Mouse (Mus musculus) liver, adult 2 months (tissue): Measurements from ENCODE around the gene Hist1h4a. TPM values are rescaled to one million over a fixed set of nuclear protein-coding genes. Genes with fewer than 3 reads are reported as not detected.
"Not testable (repeated sequence)": the region's sequence is repeated elsewhere in the genome, so short reads cannot be mapped to it uniquely, and the experiment has no call there.

ENCODE experiments used
- DNase-seq: peaks from one replicate; pipeline ENCODE4 v3.0.0-alpha.2; 2011; ENCODE audit warnings: low read depth, low spot score; ENCODE audit errors: extremely low read depth
- H3K27ac ChIP-seq: fragments of 200-500 bp; replicated peaks from 2 replicates; pipeline ENCODE4 v1.5.1; 2012; ENCODE audit warnings: low read depth, mild to moderate bottlenecking, control low read depth, inconsistent platforms, low read length; ENCODE audit not compliant: insufficient read depth
- H3K27me3 ChIP-seq: fragments of 200-500 bp; 2 replicates; pipeline ENCODE4 v1.6.1; 2012; ENCODE audit warnings: mild to moderate bottlenecking, moderate library complexity, low read length, inconsistent platforms; ENCODE audit not compliant: control insufficient read depth, insufficient read depth
- H3K36me3 ChIP-seq: fragments of 200-500 bp; 2 replicates; pipeline ENCODE4 v1.6.1; 2012; ENCODE audit warnings: low read length, inconsistent platforms; ENCODE audit not compliant: control insufficient read depth, insufficient read depth
- H3K4me1 ChIP-seq: fragments of 200-500 bp; 2 replicates; pipeline ENCODE4 v1.6.1; 2011; ENCODE audit warnings: low read length; ENCODE audit not compliant: control insufficient read depth, insufficient read depth
- H3K4me3 ChIP-seq: fragments of 200-500 bp; 2 replicates; pipeline ENCODE4 v1.5.1; 2011; ENCODE audit warnings: low read depth, mild to moderate bottlenecking, control low read depth, low read length, moderate library complexity; ENCODE audit not compliant: insufficient read depth
- H3K79me2 ChIP-seq: fragments of 200-500 bp; 2 replicates; pipeline ENCODE4 v1.6.1; 2012; ENCODE audit warnings: inconsistent platforms, mild to moderate bottlenecking, low read length, moderate library complexity; ENCODE audit not compliant: control insufficient read depth, insufficient read depth
- H3K9ac ChIP-seq: fragments of 200-500 bp; 2 replicates; pipeline ENCODE4 v1.6.1; 2012; ENCODE audit warnings: low read depth, mild to moderate bottlenecking, control low read depth, inconsistent platforms, low read length
- CTCF ChIP-seq: fragments of 200-500 bp; IDR thresholded peaks from 2 replicates; pipeline ENCODE4 v1.5.1; 2011; ENCODE audit warnings: low read depth, low read length, control low read depth
- POLR2A ChIP-seq: fragments of 200-500 bp; IDR thresholded peaks from 2 replicates; pipeline ENCODE4 v1.6.1; 2011; ENCODE audit warnings: low read length, control low read depth; ENCODE audit not compliant: insufficient read depth; ENCODE audit errors: extremely low read depth
- WGBS: fragments of 180-500 bp; shearing (Covaris S2); methylation state at CpG from one replicate; pipeline ENCODE4 v1.1.7; 2018; 5-methylcytosine and 5-hydroxymethylcytosine counted together
- polyA plus RNA-seq: library from polyadenylated mRNA; depleted of rRNA; stranded (reverse); fragments of >200 nt; gene quantifications from 2 replicates; pipeline ENCODE4 v1.2.3, GENCODE M21; 2012
- total RNA-seq: library from RNA; depleted of rRNA; stranded (reverse); fragments of >200 nt; gene quantifications from 2 replicates; pipeline ENCODE4 v1.2.3, GENCODE M21; 2014

Gene Hist1h4a
- total and polyA plus RNA-seq, 2 experiments, result 21.0 TPM; not detected in 1

DNA sequence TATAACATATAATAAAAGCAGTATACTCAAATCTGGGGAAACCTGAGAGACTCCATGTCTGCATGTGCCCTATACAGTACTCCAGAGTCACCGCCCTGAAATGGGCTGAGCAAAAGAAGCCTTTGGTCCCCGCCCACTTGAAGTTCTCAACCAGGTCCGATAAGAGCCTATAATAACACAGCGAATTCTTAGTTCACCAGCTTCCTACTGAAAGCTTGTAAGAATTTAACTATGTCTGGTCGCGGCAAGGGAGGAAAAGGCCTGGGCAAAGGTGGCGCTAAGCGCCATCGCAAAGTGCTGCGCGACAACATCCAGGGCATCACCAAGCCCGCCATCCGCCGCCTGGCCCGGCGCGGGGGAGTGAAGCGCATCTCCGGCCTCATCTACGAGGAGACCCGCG is 4.2 kb downstream of the Hist1h4a start, which contains the start of gene Hist1h4b:
Gene Hist1h4b (plus strand): TSS at position 224 of the 400 bp plus-strand sequence.
- peak; percentile 95 for DNase-seq
- peaks cover 11% of the 10 kb centered on the region; the same call in 1 of the 2 replicates for H3K4me1 ChIP-seq
- H3K79me2 ChIP-seq, result no peaks in the 10 kb centered on the region
- no peaks in the 10 kb centered on the region for H3K36me3 ChIP-seq
- WGBS, result under 1% methylated on average over 20 of the region's 22 CpGs
- H3K27me3 ChIP-seq, result no peaks in the 10 kb centered on the region
- TF ChIP-seq POLR2A (peak; percentile 95), CTCF (no peak)
- peak within 1 kb of the TSS; percentile 28; the same call in 1 of the 2 replicates for H3K27ac ChIP-seq
- peak within 1 kb of the TSS; percentile 3; the same call in 1 of the 2 replicates for H3K9ac ChIP-seq
- peak within 1 kb of the TSS; percentile 34; the same call in 1 of the 2 replicates for H3K4me3 ChIP-seq

- peaks cover 4% of the 10 kb centered on the region for H3K4me1 ChIP-seq
- TF ChIP-seq POLR2A, result no peak
- no peak for TF ChIP-seq CTCF
- no peak for DNase-seq
- no peak overlapping the region for H3K4me3 ChIP-seq
- no peaks in the 10 kb centered on the region for H3K27me3 ChIP-seq
- H3K79me2 ChIP-seq, result no peaks in the 10 kb centered on the region
- H3K27ac ChIP-seq, result no peak overlapping the region
- no peak overlapping the region for H3K9ac ChIP-seq
- no peaks in the 10 kb centered on the region for H3K36me3 ChIP-seq
These were observed 6.0 kb downstream of the Hist1h4a start for GRCm38 (mm10) chr13:23755000-23755399.

- H3K9ac ChIP-seq, result no peak overlapping the region
- peaks cover 4% of the 10 kb centered on the region for H3K4me1 ChIP-seq
- no peaks in the 10 kb centered on the region for H3K36me3 ChIP-seq
- no peak overlapping the region for H3K4me3 ChIP-seq
- H3K79me2 ChIP-seq, result no peaks in the 10 kb centered on the region
- no peak overlapping the region for H3K27ac ChIP-seq
- 66% methylated on average over 4 of the region's 4 CpGs for WGBS
- H3K27me3 ChIP-seq, result no peaks in the 10 kb centered on the region
- TF ChIP-seq CTCF, result no peak
- no peak for TF ChIP-seq POLR2A
- no peak for DNase-seq
These were observed 7.5 kb downstream of the Hist1h4a start for GRCm38 (mm10) chr13:23753314-23754078.

- H3K4me3 ChIP-seq, result no peak overlapping the region
- no peak overlapping the region for H3K9ac ChIP-seq
These were observed 8.3 kb downstream of the Hist1h4a start for GRCm38 (mm10) chr13:23752742-23753172.

DNA sequence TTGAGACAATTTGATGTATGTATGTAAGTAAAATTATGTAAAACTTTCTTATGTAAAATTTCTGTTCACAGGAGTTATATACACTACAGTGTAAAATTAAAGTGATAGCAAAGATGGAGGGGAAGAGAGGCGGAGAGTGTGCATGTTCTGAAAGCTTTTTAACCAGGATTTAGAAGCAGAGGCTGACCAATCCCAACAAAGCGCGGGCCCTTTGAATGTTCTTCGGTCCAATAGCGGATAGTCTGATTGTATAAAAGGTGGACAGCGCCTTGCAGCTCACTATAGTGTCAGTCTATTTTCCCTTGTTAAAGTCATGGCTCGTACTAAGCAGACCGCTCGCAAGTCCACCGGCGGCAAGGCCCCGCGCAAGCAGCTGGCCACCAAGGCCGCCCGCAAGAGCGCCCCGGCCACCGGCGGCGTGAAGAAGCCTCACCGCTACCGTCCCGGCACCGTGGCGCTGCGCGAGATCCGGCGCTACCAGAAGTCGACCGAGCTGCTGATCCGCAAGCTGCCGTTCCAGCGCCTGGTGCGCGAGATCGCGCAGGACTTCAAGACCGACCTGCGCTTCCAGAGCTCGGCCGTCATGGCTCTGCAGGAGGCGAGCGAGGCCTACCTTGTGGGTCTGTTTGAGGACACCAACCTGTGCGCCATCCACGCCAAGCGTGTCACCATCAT is 8.8 kb downstream of the Hist1h4a start, which contains the start of gene Hist1h3b:
Gene Hist1h3b (plus strand): TSS at position 201 of the 675 bp plus-strand sequence.
- not testable (repeated sequence) for H3K27me3 ChIP-seq, H3K36me3 ChIP-seq, H3K79me2 ChIP-seq, H3K4me1 ChIP-seq
- Histone ChIP-seq H3K9ac (peak within 1 kb of the TSS; percentile 77), H3K27ac (peak within 1 kb of the TSS; percentile 96), H3K4me3 (peak within 1 kb of the TSS; percentile 67; the same call in 1 of the 2 replicates)
- DNase-seq, result peak; percentile 86
- WGBS, result 3% methylated on average over 20 of the region's 47 CpGs

More at GRCm38 (mm10) chr13:23752742-23753172, 8.3 kb downstream of the Hist1h4a start:
- Histone ChIP-seq H3K4me1 (peaks cover 4% of the 10 kb centered on the region), H3K36me3 (no peaks in the 10 kb centered on the region), H3K27ac (no peak overlapping the region), H3K27me3 (no peaks in the 10 kb centered on the region), H3K79me2 (no peaks in the 10 kb centered on the region)
- 15% methylated on average over 6 of the region's 6 CpGs for WGBS
- DNase-seq, result no peak
- TF ChIP-seq CTCF (no peak), POLR2A (no peak)
